Mouse (Mus musculus) stomach, embryonic 16.5 days (tissue): ENCODE measurements around the gene Jmy. TPM values are rescaled to one million over a fixed set of nuclear protein-coding genes. Genes with fewer than 3 reads are reported as not detected.
A peak's percentile ranks its signal among the peaks of the same experiment; 100 is the strongest.

Experiments used
- ATAC-seq: fragments of 200-750 bp; cut with Nextera tagmentation; 2 replicates; pipeline ENCODE4 v1.8.0; 2017; ENCODE audit warnings: moderate number of reproducible peaks, moderate TSS enrichment; ENCODE audit not compliant: insufficient read depth, low FRiP score
- H3K27ac ChIP-seq: fragments of 300-500 bp; sonication (generic); 2 replicates; pipeline ENCODE4 v1.5.1; 2014; ENCODE audit warnings: low read length
- H3K27me3 ChIP-seq: fragments of 300-500 bp; sonication (generic); 2 replicates; pipeline ENCODE4 v1.6.1; 2014; ENCODE audit warnings: low read length, control low read depth, mixed read lengths; ENCODE audit not compliant: control insufficient read depth, insufficient read depth
- H3K36me3 ChIP-seq: fragments of 300-500 bp; sonication (generic); 2 replicates; pipeline ENCODE4 v1.6.1; 2014; ENCODE audit warnings: low read length; ENCODE audit not compliant: control insufficient read depth, insufficient read depth
- H3K4me1 ChIP-seq: fragments of 300-500 bp; sonication (generic); 2 replicates; pipeline ENCODE4 v1.6.1; 2014; ENCODE audit warnings: low read length, control low read depth, mixed read lengths; ENCODE audit not compliant: control insufficient read depth, insufficient read depth
- H3K4me2 ChIP-seq: fragments of 300-500 bp; sonication (generic); 2 replicates; pipeline ENCODE4 v1.6.1; 2014; ENCODE audit warnings: low read depth, low read length, mixed read lengths
- H3K4me3 ChIP-seq: fragments of 300-500 bp; sonication (generic); replicated peaks from 2 replicates; pipeline ENCODE4 v1.5.1; 2014; ENCODE audit warnings: mild to moderate bottlenecking, low read length
- H3K9ac ChIP-seq: fragments of 300-500 bp; sonication (generic); 2 replicates; pipeline ENCODE4 v1.6.1; 2014; ENCODE audit warnings: low read length
- H3K9me3 ChIP-seq: fragments of 300-500 bp; sonication (generic); replicated peaks from 2 replicates; pipeline ENCODE4 v1.6.1; 2016; ENCODE audit warnings: low read length, control low read depth; ENCODE audit not compliant: control insufficient read depth
- WGBS: fragments of 180-500 bp; shearing (Covaris S2); extraction: QIAGEN DNeasy Blood & Tissue Kit; methylation state at CpG from one replicate; pipeline ENCODE4 v1.1.7; 2014; 5-methylcytosine and 5-hydroxymethylcytosine counted together
- polyA plus RNA-seq: library from polyadenylated mRNA; unstranded; fragments of >200 nt; fragmentation: Nextera tagmentation; extraction: Ambion mirVana; gene quantifications from 2 replicates; pipeline ENCODE4 v1.2.1, GENCODE M21; 2015

The Jmy gene
- 2.6 and 3.0 TPM in 2 replicates for polyA plus RNA-seq

DNA sequence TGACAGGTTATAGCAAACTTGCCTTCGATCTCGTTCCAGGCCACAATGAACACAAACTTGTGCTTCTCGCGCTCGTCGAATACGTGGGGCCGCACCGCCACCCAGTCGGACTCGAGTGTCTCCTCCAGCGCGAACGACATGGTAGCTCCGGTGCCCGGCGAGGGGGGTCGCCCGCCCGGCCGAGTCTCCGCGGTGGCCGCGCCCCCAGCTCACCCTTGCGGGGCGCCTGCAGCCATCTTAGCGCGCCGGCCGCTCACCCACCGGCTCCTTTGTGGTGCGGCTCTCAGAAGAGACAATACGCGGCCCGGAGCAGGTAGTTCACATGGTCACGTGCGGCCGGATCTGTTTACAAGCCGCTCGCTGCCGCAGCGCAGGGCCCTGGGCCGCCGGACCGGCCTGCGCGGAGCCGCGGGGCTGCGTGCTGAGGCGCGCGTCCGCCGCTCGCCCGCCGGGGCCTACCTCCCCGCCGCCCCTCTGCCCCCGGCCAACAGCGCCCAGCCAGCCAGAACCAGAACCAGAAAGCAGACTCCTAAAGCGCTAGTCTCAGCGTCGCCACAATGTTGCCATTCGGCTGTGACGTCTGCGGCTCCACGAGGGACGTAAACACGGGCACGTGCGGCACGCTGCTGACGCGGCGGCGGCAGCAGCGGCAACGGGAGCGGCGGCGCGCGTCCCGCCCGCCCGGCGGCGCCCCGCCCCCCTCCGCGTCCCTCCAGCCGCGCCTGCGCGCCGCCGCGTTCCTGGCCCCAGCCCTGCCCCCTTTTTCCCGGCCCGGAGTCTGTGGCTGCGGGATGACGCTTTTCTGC lies at the start of gene Jmy:
Gene Jmy (minus strand): TSS at position 642 of the 806 bp plus-strand sequence.
- peak within 1 kb of the TSS; percentile 96 for H3K27ac ChIP-seq
- H3K36me3 ChIP-seq: no peaks in the 10 kb centered on the region
- no peaks in the 10 kb centered on the region for H3K9me3 ChIP-seq
- H3K27me3 ChIP-seq: no peaks in the 10 kb centered on the region
- peak within 1 kb of the TSS; percentile 98 for H3K4me3 ChIP-seq
- peak within 1 kb of the TSS; percentile 93 for H3K9ac ChIP-seq
- peak within 1 kb of the TSS; percentile 89 for H3K4me2 ChIP-seq
- WGBS: under 1% methylated on average over 100 of the region's 105 CpGs
- H3K4me1 ChIP-seq: peaks cover 13% of the 10 kb centered on the region
- ATAC-seq: peak; percentile 93

DNA sequence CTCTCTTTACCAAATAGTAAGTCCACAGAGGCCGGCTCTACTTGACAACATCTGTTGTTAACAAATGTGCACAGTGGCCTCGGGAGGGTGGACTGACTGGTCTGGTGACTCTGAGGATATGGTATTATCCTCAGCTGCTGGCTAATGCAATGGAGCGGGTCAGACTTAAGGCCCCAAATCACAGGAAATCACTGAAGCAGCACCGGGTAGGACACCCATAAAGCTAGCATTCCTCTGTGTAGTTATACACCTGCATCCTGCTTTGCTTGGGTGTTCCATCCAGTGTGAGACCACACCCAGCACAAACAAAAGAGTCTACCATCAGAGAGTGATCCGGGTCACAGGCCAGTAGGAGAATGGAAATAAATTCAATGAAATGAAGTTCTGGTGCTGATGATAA lies 48.0 kb upstream of the Jmy start:
- Histone ChIP-seq H3K4me1 (no peaks in the 10 kb centered on the region), H3K9ac (no peak overlapping the region), H3K36me3 (no peaks in the 10 kb centered on the region), H3K27ac (no peak overlapping the region), H3K9me3 (no peaks in the 10 kb centered on the region), H3K4me3 (no peak overlapping the region), H3K4me2 (no peak overlapping the region), H3K27me3 (no peaks in the 10 kb centered on the region)
- ATAC-seq: no peak; the same call in 1 of the 2 replicates
- 58% methylated on average over 5 of the region's 5 CpGs for WGBS

DNA sequence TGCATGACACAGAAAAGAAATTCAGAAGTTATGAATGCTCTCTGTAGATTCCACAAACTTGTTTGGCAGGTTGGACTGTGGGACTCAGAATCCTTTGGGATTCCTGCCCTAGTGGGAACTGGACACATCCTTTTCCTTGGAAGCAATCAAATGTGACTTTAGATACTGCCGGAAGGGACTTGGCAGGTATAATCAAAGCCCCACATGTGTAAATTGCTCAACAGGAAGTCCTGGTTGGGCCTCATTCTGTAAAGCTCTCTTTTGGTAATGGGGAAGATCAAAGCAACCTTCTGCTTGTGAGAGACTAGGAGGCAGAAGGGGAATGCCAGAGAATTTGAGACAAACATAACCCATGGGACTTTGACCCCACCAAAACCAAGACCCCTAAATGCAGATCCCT lies 46.4 kb upstream of the Jmy start:
- 53% methylated on average over 1 of the region's 1 CpGs for WGBS
- no peaks in the 10 kb centered on the region for H3K36me3 ChIP-seq
- no peak for ATAC-seq

GRCm38 (mm10) chr13:93544274-93544673 lies 44.7 kb upstream of the Jmy start:
- Histone ChIP-seq H3K9me3 (no peaks in the 10 kb centered on the region), H3K4me1 (no peaks in the 10 kb centered on the region), H3K4me3 (no peak overlapping the region), H3K4me2 (no peak overlapping the region), H3K36me3 (no peaks in the 10 kb centered on the region), H3K27me3 (no peaks in the 10 kb centered on the region), H3K9ac (no peak overlapping the region), H3K27ac (no peak overlapping the region)
- ATAC-seq: no peak

More for the DNA sequence above, 46.4 kb upstream of the Jmy start:
- Histone ChIP-seq H3K27ac (no peak overlapping the region), H3K4me1 (no peaks in the 10 kb centered on the region), H3K9me3 (no peaks in the 10 kb centered on the region), H3K4me2 (no peak overlapping the region), H3K9ac (no peak overlapping the region), H3K4me3 (no peak overlapping the region), H3K27me3 (no peaks in the 10 kb centered on the region)

DNA sequence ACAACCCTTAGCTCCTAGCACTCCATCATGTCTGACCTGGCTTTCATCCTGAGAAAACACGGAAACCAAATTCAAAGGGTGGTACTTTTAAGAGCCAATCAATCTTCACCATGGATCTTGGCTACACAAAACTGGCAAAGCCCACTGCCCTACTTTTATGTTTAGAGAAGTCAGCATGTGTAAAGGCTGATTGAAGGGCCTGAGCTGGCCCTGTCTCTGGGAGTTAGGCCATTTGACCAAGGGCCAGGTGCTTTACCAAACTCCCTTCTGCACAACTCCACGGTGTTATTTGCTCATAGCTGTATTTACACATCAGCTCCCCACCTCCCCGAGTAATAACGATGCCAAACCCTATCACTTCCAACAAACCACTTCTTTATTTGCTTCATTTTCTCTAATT lies 39.7 kb upstream of the Jmy start:
- no peak overlapping the region for H3K27ac ChIP-seq
- no peaks in the 10 kb centered on the region for H3K36me3 ChIP-seq
- no peaks in the 10 kb centered on the region for H3K4me1 ChIP-seq
- H3K27me3 ChIP-seq: no peaks in the 10 kb centered on the region
- no peak overlapping the region for H3K4me2 ChIP-seq
- H3K4me3 ChIP-seq: no peak overlapping the region
- no peaks in the 10 kb centered on the region for H3K9me3 ChIP-seq
- WGBS: 44% methylated on average over 4 of the region's 4 CpGs
- no peak for ATAC-seq
- no peak overlapping the region for H3K9ac ChIP-seq

DNA sequence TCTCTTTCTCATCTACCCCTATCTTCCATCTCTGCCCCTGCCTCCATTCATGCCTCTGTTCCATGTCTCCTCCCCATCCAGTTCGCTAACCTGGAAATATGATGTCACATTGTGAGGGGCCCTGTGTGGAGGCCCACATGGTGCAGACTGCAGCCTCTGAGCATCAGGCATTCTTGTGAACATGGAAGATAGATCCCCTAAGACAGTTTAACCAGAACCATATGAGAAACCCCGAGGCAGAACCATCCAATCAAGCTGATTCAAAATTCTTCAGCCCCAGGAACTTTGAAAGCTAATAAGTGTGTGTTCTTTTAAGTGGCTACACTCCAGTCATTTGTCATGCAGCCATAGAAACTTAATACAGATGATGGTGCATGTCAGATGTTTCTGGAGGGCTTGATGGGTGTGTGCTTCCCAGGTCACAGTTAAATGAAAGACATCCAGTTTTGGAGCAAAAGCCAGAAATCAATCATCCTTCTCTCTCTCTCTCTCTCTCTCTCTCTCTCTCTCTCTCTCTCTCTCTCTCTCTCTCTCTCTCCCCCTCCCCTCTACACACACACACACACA lies 19.2 kb upstream of the Jmy start:
- 64% methylated on average over 2 of the region's 2 CpGs for WGBS
- peaks cover 3% of the 10 kb centered on the region; the same call in 1 of the 2 replicates for H3K4me1 ChIP-seq
- no peak for ATAC-seq

DNA sequence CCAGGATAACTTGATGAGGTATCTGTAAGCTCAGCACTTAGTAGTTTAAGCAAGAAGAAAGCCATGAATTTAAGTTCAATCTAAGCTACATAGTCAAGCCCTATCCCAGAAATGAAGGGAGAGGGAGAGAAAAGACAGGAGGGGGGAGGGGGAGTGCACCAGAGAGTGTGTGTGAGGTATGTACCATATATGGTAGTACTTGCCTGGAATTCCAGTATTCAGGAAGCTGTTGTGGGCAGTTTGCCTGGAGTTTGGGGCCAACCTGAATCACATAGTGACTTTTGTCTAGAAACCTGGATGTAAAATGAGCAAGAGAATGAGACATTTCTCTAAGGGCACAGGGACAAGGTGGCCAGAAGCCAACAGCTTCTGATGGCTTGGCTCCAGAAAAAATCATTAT lies 17.6 kb upstream of the Jmy start:
- Histone ChIP-seq H3K9me3 (no peaks in the 10 kb centered on the region), H3K27ac (no peak overlapping the region), H3K4me2 (no peak overlapping the region), H3K4me1 (peaks cover 3% of the 10 kb centered on the region; the same call in 1 of the 2 replicates), H3K27me3 (no peaks in the 10 kb centered on the region), H3K9ac (no peak overlapping the region), H3K36me3 (no peaks in the 10 kb centered on the region), H3K4me3 (no peak overlapping the region)
- ATAC-seq: no peak

More for the DNA sequence above, 19.2 kb upstream of the Jmy start:
- Histone ChIP-seq H3K9me3 (no peaks in the 10 kb centered on the region), H3K36me3 (no peaks in the 10 kb centered on the region), H3K9ac (no peak overlapping the region), H3K27me3 (no peaks in the 10 kb centered on the region), H3K4me2 (no peak overlapping the region), H3K27ac (no peak overlapping the region), H3K4me3 (no peak overlapping the region)

DNA sequence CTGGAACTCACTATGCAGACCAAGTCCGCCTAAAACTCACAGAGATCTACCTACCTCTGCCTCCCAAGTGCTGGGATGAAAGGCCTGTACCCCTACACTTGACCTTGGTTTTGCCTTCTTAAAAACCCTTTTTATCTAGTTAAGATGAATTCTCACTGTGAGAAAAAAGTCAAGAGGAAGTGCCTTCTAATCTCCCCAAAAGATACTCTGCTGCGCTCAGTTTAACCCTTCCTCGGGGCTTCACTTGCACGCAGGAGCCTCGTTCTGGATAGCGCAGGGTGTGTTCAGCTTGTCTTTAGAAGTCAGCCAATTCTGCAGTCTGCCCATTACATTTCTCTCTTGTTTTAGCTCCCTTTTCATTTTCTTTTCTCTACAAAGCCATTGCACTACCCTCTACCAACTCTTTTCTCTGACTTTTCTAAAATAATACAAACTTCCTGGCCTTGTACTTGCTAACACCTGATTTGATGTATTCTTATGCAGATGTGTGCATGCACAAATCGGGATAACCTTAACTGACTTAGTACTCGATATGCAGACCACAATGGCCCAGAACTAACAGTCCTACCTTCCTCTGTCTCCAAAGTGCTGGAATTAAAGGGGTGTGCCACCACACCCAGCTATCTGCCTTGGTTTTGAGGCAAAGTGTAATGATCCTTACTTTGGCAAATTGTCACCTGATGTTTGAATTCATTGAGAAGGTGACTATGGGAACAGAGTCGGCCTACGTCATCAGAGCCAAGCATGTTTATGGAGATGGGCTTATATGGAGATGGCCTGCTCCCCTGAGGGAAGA lies 14.6 kb upstream of the Jmy start:
- no peak overlapping the region for H3K4me2 ChIP-seq
- no peaks in the 10 kb centered on the region for H3K27me3 ChIP-seq
- 79% methylated on average over 10 of the region's 10 CpGs for WGBS
- no peaks in the 10 kb centered on the region for H3K9me3 ChIP-seq
- no peak overlapping the region for H3K4me3 ChIP-seq
- no peak for ATAC-seq
- H3K9ac ChIP-seq: no peak overlapping the region
- H3K36me3 ChIP-seq: no peaks in the 10 kb centered on the region
- peaks cover 3% of the 10 kb centered on the region; the same call in 1 of the 2 replicates for H3K4me1 ChIP-seq
- no peak overlapping the region for H3K27ac ChIP-seq
